Mouse (Mus musculus) olfactory bulb, adult 2 months (tissue): ENCODE results near the gene Gm10638.

Experiments
- CTCF ChIP-seq: fragments of 200-500 bp; IDR thresholded peaks from 2 replicates; pipeline ENCODE4 v1.5.1; 2012; ENCODE audit warnings: low read depth, mild to moderate bottlenecking, low read length, moderate library complexity; ENCODE audit not compliant: insufficient read depth
- POLR2A ChIP-seq: fragments of 200-500 bp; IDR thresholded peaks from 2 replicates; pipeline ENCODE4 v1.6.1; 2012; ENCODE audit warnings: mild to moderate bottlenecking, low read depth, low read length, moderate library complexity; ENCODE audit not compliant: insufficient read depth

DNA sequence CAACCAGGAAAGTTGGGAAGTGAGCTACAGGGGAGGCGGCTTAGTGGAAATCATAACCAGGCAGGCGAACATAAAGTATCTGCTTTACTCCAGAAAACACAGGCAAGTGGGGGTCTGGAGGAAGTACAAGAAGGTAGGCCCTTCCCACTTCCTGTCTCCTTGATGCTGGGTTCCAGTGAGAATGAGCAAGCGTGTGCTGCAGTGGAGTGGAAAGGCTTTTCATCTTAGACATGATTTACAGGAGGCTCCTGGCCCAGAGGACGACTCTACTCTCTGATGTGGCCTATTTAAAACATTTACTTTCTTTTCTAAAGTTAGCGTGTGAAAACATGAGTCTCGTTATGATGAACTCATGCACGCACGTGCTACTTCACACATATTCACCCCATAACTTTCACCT is 33.7 kb downstream of the Gm10638 start:
- no peak for TF ChIP-seq CTCF
- no peak for TF ChIP-seq POLR2A
